Mouse (Mus musculus) liver, adult 2 months (tissue): ENCODE measurements around the gene Hes3.

Experiments
- CTCF ChIP-seq: fragments of 200-500 bp; IDR thresholded peaks from 2 replicates; pipeline ENCODE4 v1.5.1; 2011; ENCODE audit warnings: low read depth, low read length, control low read depth
- POLR2A ChIP-seq: fragments of 200-500 bp; IDR thresholded peaks from 2 replicates; pipeline ENCODE4 v1.6.1; 2011; ENCODE audit warnings: low read length, control low read depth; ENCODE audit not compliant: insufficient read depth; ENCODE audit errors: extremely low read depth

GRCm38 (mm10) chr4:152303172-152303571 is 11.7 kb upstream of the Hes3 start:
- TF ChIP-seq POLR2A (no peak), CTCF (no peak)
